Mouse (Mus musculus) spleen, adult 10 weeks (tissue): ENCODE results near the gene Slc2a12. TPM values are rescaled to one million over a fixed set of nuclear protein-coding genes. Genes with fewer than 3 reads are reported as not detected.

Experiments
- polyA plus RNA-seq: library from polyadenylated mRNA; stranded (reverse); fragments of 350-450 nt; fragmentation: Illumina TruSeq; extraction: RNeasy Lipid Tissue Mini Kit (QIAGEN cat#74804); gene quantifications from one replicate; pipeline ENCODE4 v1.2.3, GENCODE M21; 2015; ENCODE audit warnings: low replicate concordance; ENCODE audit not compliant: insufficient read depth

The Slc2a12 gene
- not detected for polyA plus RNA-seq

GRCm38 (mm10) chr10:22644853-22645491 lies at the start of gene Slc2a12:
Gene Slc2a12 (plus strand): TSS chr10:22645011.

GRCm38 (mm10) chr10:22731272-22732093 lies 86.7 kb downstream of the Slc2a12 start, which contains the start of gene Tbpl1:
Gene Tbpl1 (minus strand): TSS chr10:22731938.

Other genes with a start within 250 kb of the Slc2a12 start
- 66.5 TPM for gene Tbpl1, start 86.9 kb downstream of the Slc2a12 start, polyA plus RNA-seq
- gene Tcf21, start 175.2 kb downstream of the Slc2a12 start, polyA plus RNA-seq, result 29.9 TPM